ENCODE assay signal across 8 mouse cellular contexts in the genomic region with DNA sequence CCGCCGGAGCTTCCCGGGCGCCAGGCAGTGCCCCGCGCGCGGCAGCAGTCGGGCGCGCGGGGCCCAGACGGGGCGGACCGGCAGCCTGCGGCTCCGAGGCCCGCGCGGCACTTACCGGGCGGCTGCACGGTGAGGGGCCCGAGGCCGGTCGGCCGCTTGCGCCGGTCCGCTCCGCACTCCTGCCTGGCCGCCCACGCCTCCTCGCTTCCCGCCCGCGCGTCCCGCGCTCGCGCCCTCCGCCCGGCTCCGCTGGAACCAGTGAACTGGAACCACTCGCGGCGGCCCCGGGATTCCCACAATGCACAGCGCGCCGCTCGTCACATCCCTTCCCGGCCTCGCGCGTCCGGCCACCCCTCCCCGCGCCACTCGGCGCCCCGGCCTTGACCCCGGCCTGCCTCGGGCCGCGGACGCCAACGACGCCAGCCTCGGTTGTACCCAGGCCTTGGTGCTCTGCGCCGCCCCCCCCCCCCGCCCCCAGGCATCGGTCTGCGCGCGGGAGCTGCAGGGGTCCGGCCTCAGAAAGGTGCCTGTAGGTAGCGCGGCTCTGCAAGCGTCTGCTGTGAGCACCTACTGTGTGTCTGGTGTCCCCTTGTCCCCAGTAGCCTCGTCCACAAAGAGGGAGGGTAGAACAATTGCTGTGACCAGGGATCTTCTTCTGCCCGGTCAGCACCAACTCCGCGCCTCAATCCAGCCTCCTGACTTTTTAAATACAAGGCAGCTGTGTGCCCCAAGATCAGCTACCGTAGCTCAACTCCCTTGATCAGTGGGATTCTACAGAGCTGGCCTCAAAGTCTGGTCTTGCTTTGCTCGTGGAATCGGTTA. TPM values are rescaled to one million over a fixed set of nuclear protein-coding genes. Genes with fewer than 3 reads are reported as not detected.
DNase-seq lines count a peak whose midpoint lies in the region; ATAC-seq lines count a peak whose summit lies in the region.

No protein-coding gene starts in this region.

- no peaks in the 10 kb centered on the region; the same call in none of the 2 replicates for H3K4me1 ChIP-seq in forebrain, embryonic 11.5 days (replicated peaks; ENCODE audit: control insufficient read depth, insufficient read depth, low read length)
- peaks cover 38% of the 10 kb centered on the region for H3K4me1 ChIP-seq in heart, embryonic 16.5 days (ENCODE audit: control insufficient read depth, insufficient read depth, low read length)
- peaks cover 48% of the 10 kb centered on the region for H3K4me1 ChIP-seq in liver, embryonic 15.5 days (replicated peaks)
- peaks cover 17% of the 10 kb centered on the region for H3K4me1 ChIP-seq in neural tube, embryonic 11.5 days (ENCODE audit: control insufficient read depth, insufficient read depth, low read length)
- H3K4me1 ChIP-seq in stomach, embryonic 16.5 days (ENCODE audit: control insufficient read depth, insufficient read depth, low read length), result peaks cover 29% of the 10 kb centered on the region

- H3K9me3 ChIP-seq in forebrain, embryonic 11.5 days (ENCODE audit: control insufficient read depth, low read length), result no peaks in the 10 kb centered on the region
- H3K9me3 ChIP-seq in heart, embryonic 16.5 days (replicated peaks; ENCODE audit: control insufficient read depth, low read length), result no peaks in the 10 kb centered on the region
- H3K9me3 ChIP-seq in liver, embryonic 15.5 days (replicated peaks), result no peaks in the 10 kb centered on the region
- H3K9me3 ChIP-seq in neural tube, embryonic 11.5 days (ENCODE audit: control insufficient read depth, low read length), result no peaks in the 10 kb centered on the region
- no peaks in the 10 kb centered on the region for H3K9me3 ChIP-seq in stomach, embryonic 16.5 days (replicated peaks; ENCODE audit: control insufficient read depth, low read length)

- peak overlapping the region; percentile 99 for H3K9ac ChIP-seq in forebrain, embryonic 11.5 days (ENCODE audit: low read length)
- H3K9ac ChIP-seq in heart, embryonic 16.5 days (ENCODE audit: low read length), result peak overlapping the region; percentile 99
- H3K9ac ChIP-seq in liver, embryonic 15.5 days, result peak overlapping the region; percentile 83
- H3K9ac ChIP-seq in neural tube, embryonic 11.5 days (ENCODE audit: low read length), result peak overlapping the region; percentile 99
- peak overlapping the region; percentile 92 for H3K9ac ChIP-seq in stomach, embryonic 16.5 days (ENCODE audit: low read length)

- peak; percentile 88 for ATAC-seq in forebrain, embryonic 11.5 days (replicated peaks; ENCODE audit: low FRiP score)
- peak; percentile 85 for ATAC-seq in heart, embryonic 16.5 days (replicated peaks; ENCODE audit: extremely low read depth, insufficient read depth, low FRiP score)
- ATAC-seq in liver, embryonic 15.5 days (ENCODE audit: insufficient read depth), result peak; percentile 81
- ATAC-seq in neural tube, embryonic 11.5 days (ENCODE audit: insufficient read depth, low FRiP score, low TSS enrichment), result peak; percentile 80
- ATAC-seq in stomach, embryonic 16.5 days (ENCODE audit: insufficient read depth, low FRiP score), result peak; percentile 93

- H3K4me3 ChIP-seq in forebrain, embryonic 11.5 days (ENCODE audit: low read depth, low read length), result peak overlapping the region; percentile 97
- H3K4me3 ChIP-seq in heart, embryonic 16.5 days (ENCODE audit: low read length), result peak overlapping the region; percentile 99
- H3K4me3 ChIP-seq in liver, embryonic 15.5 days (replicated peaks), result peak overlapping the region; percentile 85
- H3K4me3 ChIP-seq in neural tube, embryonic 11.5 days (ENCODE audit: low read depth, low read length), result peak overlapping the region; percentile 99
- peak overlapping the region; percentile 70 for H3K4me3 ChIP-seq in stomach, embryonic 16.5 days (replicated peaks; ENCODE audit: low read length)

- peak overlapping the region; percentile 90 for H3K4me2 ChIP-seq in forebrain, embryonic 11.5 days (ENCODE audit: low read depth, low read length, severe bottlenecking)
- H3K4me2 ChIP-seq in heart, embryonic 16.5 days (ENCODE audit: low read depth, low read length), result peak overlapping the region; percentile 93
- peak overlapping the region; percentile 88 for H3K4me2 ChIP-seq in liver, embryonic 15.5 days
- H3K4me2 ChIP-seq in neural tube, embryonic 11.5 days (ENCODE audit: low read depth), result peak overlapping the region; percentile 56
- peak overlapping the region; percentile 86 for H3K4me2 ChIP-seq in stomach, embryonic 16.5 days (ENCODE audit: low read depth, low read length)

- WGBS in forebrain, embryonic 11.5 days, result 1% methylated on average over 57 of the region's 89 CpGs
- 1% methylated on average over 87 of the region's 89 CpGs for WGBS in heart, embryonic 16.5 days
- 2% methylated on average over 86 of the region's 89 CpGs for whole genome bisulfite sequencing in liver, embryonic 15.5 days (ENCODE audit: insufficient replicate concordance)
- WGBS in neural tube, embryonic 11.5 days, result 2% methylated on average over 54 of the region's 89 CpGs
- WGBS in stomach, embryonic 16.5 days, result under 1% methylated on average over 69 of the region's 89 CpGs

- no peaks in the 10 kb centered on the region; the same call in 1 of the 2 replicates for H3K36me3 ChIP-seq in forebrain, embryonic 11.5 days (ENCODE audit: control insufficient read depth, insufficient read depth, low read length)
- no peaks in the 10 kb centered on the region for H3K36me3 ChIP-seq in heart, embryonic 16.5 days (ENCODE audit: control insufficient read depth, insufficient read depth)
- no peaks in the 10 kb centered on the region for H3K36me3 ChIP-seq in liver, embryonic 15.5 days (replicated peaks)
- 0 out of 2 replicates have a peak, but pooled peaks cover 2% of the 10 kb centered on the region for H3K36me3 ChIP-seq in neural tube, embryonic 11.5 days (ENCODE audit: control insufficient read depth, insufficient read depth, low read length)
- no peaks in the 10 kb centered on the region for H3K36me3 ChIP-seq in stomach, embryonic 16.5 days (ENCODE audit: control insufficient read depth, insufficient read depth, low read length)

- no peaks in the 10 kb centered on the region for H3K27me3 ChIP-seq in forebrain, embryonic 11.5 days (ENCODE audit: control insufficient read depth, insufficient read depth, low read length)
- no peaks in the 10 kb centered on the region for H3K27me3 ChIP-seq in heart, embryonic 16.5 days (ENCODE audit: control insufficient read depth, insufficient read depth, low read length)
- H3K27me3 ChIP-seq in liver, embryonic 15.5 days, result no peaks in the 10 kb centered on the region
- H3K27me3 ChIP-seq in neural tube, embryonic 11.5 days (ENCODE audit: control insufficient read depth, insufficient read depth, low read length), result no peaks in the 10 kb centered on the region
- H3K27me3 ChIP-seq in stomach, embryonic 16.5 days (ENCODE audit: control insufficient read depth, insufficient read depth, low read length), result no peaks in the 10 kb centered on the region

- H3K27ac ChIP-seq in forebrain, embryonic 11.5 days (ENCODE audit: low read depth, low read length), result peak overlapping the region; percentile 71
- peak overlapping the region; percentile 90 for H3K27ac ChIP-seq in heart, embryonic 16.5 days (ENCODE audit: low read length)
- H3K27ac ChIP-seq in liver, embryonic 15.5 days (replicated peaks), result peak overlapping the region; percentile 75
- peak overlapping the region; percentile 83 for H3K27ac ChIP-seq in neural tube, embryonic 11.5 days (ENCODE audit: low read depth, low read length)
- peak overlapping the region; percentile 90 for H3K27ac ChIP-seq in stomach, embryonic 16.5 days (ENCODE audit: low read length)

- DNase-seq in CD8-positive naive resting alpha-beta T cell, adult 2 months (ENCODE audit: low read depth in 2 of 2, low spot score in 2 of 2), result peak; percentile 47 to 56
- peak; percentile 41 for DNase-seq in c-Kit-positive CD71-negative TER-119-negative erythroid progenitor cells, embryonic 14.5 days (ENCODE audit: low read depth)
- peak; percentile 93 for DNase-seq in forebrain, embryonic 11.5 days (ENCODE audit: low spot score)
- DNase-seq in kidney, postnatal 36 days, result peak; percentile 93 to 97
- DNase-seq in neural tube, embryonic 11.5 days (ENCODE audit: low spot score), result peak; percentile 89

RNA-seq across cellular contexts. Expression of a gene that starts 0.7 kb away (rescaled TPM):
- polyA plus RNA-seq in forebrain, embryonic 11.5 days (2014; fragmentation: Nextera tagmentation; extraction: Ambion mirVana), result 685 and 702 TPM in 2 replicates
- polyA plus RNA-seq in heart, embryonic 16.5 days (2015; fragmentation: Nextera tagmentation; extraction: Ambion mirVana), result 114 and 120 TPM in 2 replicates
- polyA plus RNA-seq in liver, embryonic 15.5 days (2015; fragmentation: Nextera tagmentation; extraction: Ambion mirVana), result 83.7 and 87.4 TPM in 2 replicates
- 613 and 627 TPM in 2 replicates for polyA plus RNA-seq in neural tube, embryonic 11.5 days (2014; fragmentation: Nextera tagmentation; extraction: Ambion mirVana)
- 247 and 271 TPM in 2 replicates for polyA plus RNA-seq in stomach, embryonic 16.5 days (2015; fragmentation: Nextera tagmentation; extraction: Ambion mirVana)

RNA-seq across cellular contexts. Expression of a gene that starts 43.2 kb away (rescaled TPM):
- polyA plus RNA-seq in forebrain, embryonic 11.5 days (2014; fragmentation: Nextera tagmentation; extraction: Ambion mirVana), result 0.11 and 0.13 TPM in 2 replicates
- polyA plus RNA-seq in heart, embryonic 16.5 days (2015; fragmentation: Nextera tagmentation; extraction: Ambion mirVana), result 1.4 and 2.3 TPM in 2 replicates
- 8.3 and 8.9 TPM in 2 replicates for polyA plus RNA-seq in liver, embryonic 15.5 days (2015; fragmentation: Nextera tagmentation; extraction: Ambion mirVana)
- 0.26 and 0.44 TPM in 2 replicates for polyA plus RNA-seq in neural tube, embryonic 11.5 days (2014; fragmentation: Nextera tagmentation; extraction: Ambion mirVana)
- polyA plus RNA-seq in stomach, embryonic 16.5 days (2015; fragmentation: Nextera tagmentation; extraction: Ambion mirVana), result 4.9 and 5.6 TPM in 2 replicates

Comparison
In these comparisons a context has a peak if more than half of its experiments do, and no peak if none do; other contexts are left out.
1. Peak in every context shown above with its lines: DNase-seq, ATAC-seq, H3K4me3 ChIP-seq and H3K27ac ChIP-seq.
2. DNase-seq: peak in every context shown above with its lines; median percentile 95 in kidney, postnatal 36 days; 93 in forebrain, embryonic 11.5 days; 89 in neural tube, embryonic 11.5 days; 52 in CD8-positive naive resting alpha-beta T cell, adult 2 months; 41 in c-Kit-positive CD71-negative TER-119-negative erythroid progenitor cells, embryonic 14.5 days.